Mouse (Mus musculus): Measurements from ENCODE around the gene Zbtb43. TPM values are rescaled to one million over a fixed set of nuclear protein-coding genes. Genes with fewer than 3 reads are reported as not detected.
A peak's percentile ranks its signal among the peaks of the same experiment; 100 is the strongest.

Gene Zbtb43
- polyA plus RNA-seq, 1 experiment from 2014 or later: 6.3 TPM

- peak overlapping the region; percentile 93 for H3K4me3 ChIP-seq (replicated peaks)
- H3K27ac ChIP-seq (replicated peaks): peak overlapping the region; percentile 84
- no peaks in the 10 kb centered on the region for H3K9me3 ChIP-seq (replicated peaks)
- peaks cover 51% of the 10 kb centered on the region for H3K4me1 ChIP-seq (replicated peaks)
- ATAC-seq (ENCODE audit: insufficient read depth): peak; percentile 26; the same call in 1 of the 2 replicates
- H3K9ac ChIP-seq: peak overlapping the region; percentile 78; the same call in 1 of the 2 replicates
- H3K36me3 ChIP-seq (replicated peaks): peaks cover 11% of the 10 kb centered on the region; the same call in 1 of the 2 replicates
- 16% methylated on average over 6 of the region's 6 CpGs for WGBS (ENCODE audit: insufficient replicate concordance)
- H3K27me3 ChIP-seq: no peaks in the 10 kb centered on the region
- H3K4me2 ChIP-seq: peak overlapping the region; percentile 87
Measured at GRCm38 (mm10) chr2:33429339-33429738, 39.0 kb downstream of the Zbtb43 start.

- ATAC-seq (ENCODE audit: insufficient read depth): no peak
- Histone ChIP-seq H3K4me3 (replicated peaks) (no peak overlapping the region), H3K9ac (no peak overlapping the region), H3K36me3 (replicated peaks) (peaks cover 21% of the 10 kb centered on the region), H3K4me1 (replicated peaks) (peaks cover 48% of the 10 kb centered on the region), H3K4me2 (no peak overlapping the region), H3K27ac (replicated peaks) (no peak overlapping the region), H3K27me3 (no peaks in the 10 kb centered on the region), H3K9me3 (replicated peaks) (no peaks in the 10 kb centered on the region)
- WGBS (ENCODE audit: insufficient replicate concordance): 80% methylated on average over 10 of the region's 10 CpGs
Measured at GRCm38 (mm10) chr2:33426640-33427398, 41.5 kb downstream of the Zbtb43 start.

GRCm38 (mm10) chr2:33417454-33417853, 50.9 kb downstream of the Zbtb43 start:
- WGBS (ENCODE audit: insufficient replicate concordance): 47% methylated on average over 4 of the region's 4 CpGs
- Histone ChIP-seq H3K27ac (replicated peaks) (no peak overlapping the region), H3K9me3 (replicated peaks) (no peaks in the 10 kb centered on the region), H3K4me1 (replicated peaks) (no peaks in the 10 kb centered on the region; the same call in 1 of the 2 replicates), H3K27me3 (no peaks in the 10 kb centered on the region), H3K4me2 (no peak overlapping the region), H3K36me3 (replicated peaks) (0 out of 2 replicates have a peak, but pooled peaks cover 19% of the 10 kb centered on the region), H3K9ac (no peak overlapping the region), H3K4me3 (replicated peaks) (no peak overlapping the region)
- no peak for ATAC-seq (ENCODE audit: insufficient read depth)

GRCm38 (mm10) chr2:33414019-33414418, 54.3 kb downstream of the Zbtb43 start:
- Histone ChIP-seq H3K4me1 (replicated peaks) (no peaks in the 10 kb centered on the region; the same call in 1 of the 2 replicates), H3K4me2 (no peak overlapping the region), H3K4me3 (replicated peaks) (no peak overlapping the region), H3K9me3 (replicated peaks) (no peaks in the 10 kb centered on the region), H3K27ac (replicated peaks) (no peak overlapping the region), H3K27me3 (no peaks in the 10 kb centered on the region), H3K36me3 (replicated peaks) (peaks cover 36% of the 10 kb centered on the region), H3K9ac (no peak overlapping the region)
- no peak for ATAC-seq (ENCODE audit: insufficient read depth)
- 80% methylated on average over 13 of the region's 13 CpGs for WGBS (ENCODE audit: insufficient replicate concordance)

GRCm38 (mm10) chr2:33412111-33412510, 56.2 kb downstream of the Zbtb43 start:
- Histone ChIP-seq H3K27ac (replicated peaks) (no peak overlapping the region), H3K9ac (no peak overlapping the region), H3K4me2 (no peak overlapping the region), H3K4me3 (replicated peaks) (no peak overlapping the region), H3K9me3 (replicated peaks) (no peaks in the 10 kb centered on the region), H3K4me1 (replicated peaks) (no peaks in the 10 kb centered on the region), H3K36me3 (replicated peaks) (peaks cover 42% of the 10 kb centered on the region), H3K27me3 (no peaks in the 10 kb centered on the region)
- 78% methylated on average over 14 of the region's 14 CpGs for WGBS (ENCODE audit: insufficient replicate concordance)
- ATAC-seq (ENCODE audit: insufficient read depth): no peak

GRCm38 (mm10) chr2:33403511-33404003, 64.8 kb downstream of the Zbtb43 start:
- WGBS (ENCODE audit: insufficient replicate concordance): 15% methylated on average over 4 of the region's 4 CpGs
- no peaks in the 10 kb centered on the region for H3K9me3 ChIP-seq (replicated peaks)
- H3K9ac ChIP-seq: no peak overlapping the region
- no peak overlapping the region for H3K4me3 ChIP-seq (replicated peaks)
- H3K4me1 ChIP-seq (replicated peaks): peaks cover 45% of the 10 kb centered on the region
- peaks cover 5% of the 10 kb centered on the region; the same call in 1 of the 2 replicates for H3K36me3 ChIP-seq (replicated peaks)
- H3K4me2 ChIP-seq: peak overlapping the region; percentile 33
- peak; percentile 43 for ATAC-seq (ENCODE audit: insufficient read depth)
- H3K27me3 ChIP-seq: no peaks in the 10 kb centered on the region
- peak overlapping the region; percentile 31 for H3K27ac ChIP-seq (replicated peaks)

- Histone ChIP-seq H3K9me3 (replicated peaks) (no peaks in the 10 kb centered on the region), H3K4me1 (replicated peaks) (peaks cover 45% of the 10 kb centered on the region), H3K36me3 (replicated peaks) (peaks cover under 1% of the 10 kb centered on the region; the same call in 1 of the 2 replicates), H3K27ac (replicated peaks) (peak overlapping the region; percentile 31; the same call in 1 of the 2 replicates), H3K27me3 (no peaks in the 10 kb centered on the region), H3K4me2 (no peak overlapping the region), H3K4me3 (replicated peaks) (no peak overlapping the region), H3K9ac (no peak overlapping the region)
- ATAC-seq (ENCODE audit: insufficient read depth): no peak
- 53% methylated on average over 5 of the region's 5 CpGs for WGBS (ENCODE audit: insufficient replicate concordance)
Measured at GRCm38 (mm10) chr2:33402638-33403037, 65.7 kb downstream of the Zbtb43 start.

GRCm38 (mm10) chr2:33402236-33402635, 66.1 kb downstream of the Zbtb43 start:
- Histone ChIP-seq H3K36me3 (replicated peaks) (no peaks in the 10 kb centered on the region), H3K9ac (no peak overlapping the region), H3K4me3 (replicated peaks) (no peak overlapping the region), H3K9me3 (replicated peaks) (no peaks in the 10 kb centered on the region), H3K27ac (replicated peaks) (no peak overlapping the region), H3K4me2 (no peak overlapping the region), H3K27me3 (no peaks in the 10 kb centered on the region), H3K4me1 (replicated peaks) (peaks cover 45% of the 10 kb centered on the region)
- WGBS (ENCODE audit: insufficient replicate concordance): 28% methylated on average over 7 of the region's 7 CpGs
- no peak for ATAC-seq (ENCODE audit: insufficient read depth)

- ATAC-seq (ENCODE audit: insufficient read depth): no peak
- H3K9me3 ChIP-seq (replicated peaks): no peaks in the 10 kb centered on the region
- no peak overlapping the region for H3K27ac ChIP-seq (replicated peaks)
- H3K4me2 ChIP-seq: no peak overlapping the region
- WGBS (ENCODE audit: insufficient replicate concordance): 21% methylated on average over 3 of the region's 3 CpGs
- no peaks in the 10 kb centered on the region for H3K36me3 ChIP-seq (replicated peaks)
- peaks cover 40% of the 10 kb centered on the region for H3K4me1 ChIP-seq (replicated peaks)
- no peak overlapping the region for H3K4me3 ChIP-seq (replicated peaks)
- H3K27me3 ChIP-seq: no peaks in the 10 kb centered on the region
- no peak overlapping the region for H3K9ac ChIP-seq
Measured at GRCm38 (mm10) chr2:33401217-33401616, 67.1 kb downstream of the Zbtb43 start.

GRCm38 (mm10) chr2:33400541-33400940, 67.8 kb downstream of the Zbtb43 start:
- Histone ChIP-seq H3K4me2 (no peak overlapping the region), H3K9me3 (replicated peaks) (no peaks in the 10 kb centered on the region), H3K36me3 (replicated peaks) (no peaks in the 10 kb centered on the region), H3K27ac (replicated peaks) (no peak overlapping the region), H3K27me3 (no peaks in the 10 kb centered on the region), H3K4me1 (replicated peaks) (peaks cover 37% of the 10 kb centered on the region), H3K9ac (no peak overlapping the region), H3K4me3 (replicated peaks) (no peak overlapping the region)
- 55% methylated on average over 5 of the region's 5 CpGs for WGBS (ENCODE audit: insufficient replicate concordance)
- no peak for ATAC-seq (ENCODE audit: insufficient read depth)
